ENCODE assay signal across 18 mouse cellular contexts in the genomic region with DNA sequence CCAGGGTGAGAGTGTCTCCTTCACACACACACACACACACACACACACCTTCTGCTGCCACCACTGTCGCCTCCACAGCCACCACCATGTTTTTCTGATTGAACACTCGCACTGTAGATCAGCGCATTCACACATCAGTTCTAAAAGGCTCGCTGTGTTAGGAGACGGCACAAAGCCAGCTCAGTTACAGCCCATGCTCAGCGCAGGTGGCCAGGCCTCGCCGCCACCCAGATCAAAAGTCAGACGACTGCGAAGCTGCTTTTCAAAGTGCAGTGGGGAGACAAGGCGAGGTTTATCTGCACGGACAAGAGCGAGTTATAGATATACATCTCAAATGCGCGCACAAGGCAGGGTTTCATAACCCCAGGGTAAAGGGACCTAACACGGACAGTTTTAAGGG.
DNase-seq lines count a peak whose midpoint lies in the region; ATAC-seq lines count a peak whose summit lies in the region.
"Had no signal": no experiment of that assay in that cellular context is flagged by ENCODE, and none has a peak within 500 bp of the region (broad histone marks: within the 10 kb centered on the region; RNA-seq: fewer than 3 reads in every experiment).

No protein-coding gene starts in this region.

- ATAC-seq in midbrain, embryonic 12.5 days (ENCODE audit: low FRiP score, low read depth), result no peak
- no peak for ATAC-seq in midbrain, embryonic 15.5 days (replicated peaks)
- no peak for ATAC-seq in embryonic facial prominence, embryonic 13.5 days (ENCODE audit: insufficient number of reproducible peaks, insufficient read depth, low FRiP score, low TSS enrichment, low read depth)
- ATAC-seq: CD4-positive, CD25-positive, alpha-beta regulatory T cell, adult 4 months; forebrain, embryonic 14.5 days; Patski had no signal

- H3K36me3 ChIP-seq in midbrain, embryonic 12.5 days, result peaks cover 6% of the 10 kb centered on the region
- H3K36me3 ChIP-seq in midbrain, embryonic 15.5 days (replicated peaks), result no peaks in the 10 kb centered on the region
- 0 out of 2 replicates have a peak, but pooled peaks cover 4% of the 10 kb centered on the region for H3K36me3 ChIP-seq in embryonic facial prominence, embryonic 13.5 days
- H3K36me3 ChIP-seq: hindbrain, embryonic 13.5 days had no signal

- H3K9me3 ChIP-seq in midbrain, embryonic 12.5 days, result no peaks in the 10 kb centered on the region
- no peaks in the 10 kb centered on the region for H3K9me3 ChIP-seq in midbrain, embryonic 15.5 days
- no peaks in the 10 kb centered on the region for H3K9me3 ChIP-seq in embryonic facial prominence, embryonic 13.5 days
- H3K9me3 ChIP-seq: heart, embryonic 13.5 days; hindbrain, embryonic 13.5 days; liver, embryonic 13.5 days had no signal

- H3K27ac ChIP-seq in midbrain, embryonic 12.5 days (replicated peaks), result 0 out of 2 replicates have a peak overlapping the region, but pooled peaks have one; percentile 30
- no peak overlapping the region for H3K27ac ChIP-seq in midbrain, embryonic 15.5 days
- peak overlapping the region; percentile 65 for H3K27ac ChIP-seq in embryonic facial prominence, embryonic 13.5 days
- H3K27ac ChIP-seq: heart, embryonic 13.5 days; hindbrain, embryonic 13.5 days; liver, embryonic 13.5 days had no signal

- 81% methylated on average over 16 of the region's 16 CpGs for WGBS in midbrain, embryonic 12.5 days
- WGBS in midbrain, embryonic 15.5 days, result 70% methylated on average over 16 of the region's 16 CpGs
- 25% methylated on average over 16 of the region's 16 CpGs for WGBS in embryonic facial prominence, embryonic 13.5 days

- peak; percentile 64 for DNase-seq in kidney, postnatal 14 days
- peak; percentile 24 to 40 for DNase-seq in thymus, postnatal 36 days
- DNase-seq in spleen, postnatal 10 days (ENCODE audit: low spot score in 2 of 2), result no peak
- DNase-seq in frontal cortex, adult 2 months (ENCODE audit: extremely low spot score in 1 of 2, low spot score in 1 of 2), result no peak
- DNase-seq: adrenal gland, adult 8-10 months; cerebellum, adult 18-20 months; liver, embryonic 13.5 days; lung, postnatal 36 days; spleen, adult 18-20 months had no signal

- H3K4me2 ChIP-seq in midbrain, embryonic 12.5 days (replicated peaks), result no peak overlapping the region
- no peak overlapping the region for H3K4me2 ChIP-seq in midbrain, embryonic 15.5 days
- peak overlapping the region; percentile 35 for H3K4me2 ChIP-seq in embryonic facial prominence, embryonic 13.5 days
- H3K4me2 ChIP-seq: heart, embryonic 13.5 days; hindbrain, embryonic 13.5 days; liver, embryonic 13.5 days had no signal

- no peak overlapping the region for H3K9ac ChIP-seq in midbrain, embryonic 12.5 days (replicated peaks)
- no peak overlapping the region for H3K9ac ChIP-seq in midbrain, embryonic 15.5 days
- 0 out of 2 replicates have a peak overlapping the region, but pooled peaks have one; percentile 4 for H3K9ac ChIP-seq in embryonic facial prominence, embryonic 13.5 days
- H3K9ac ChIP-seq: heart, embryonic 13.5 days; hindbrain, embryonic 13.5 days; liver, embryonic 13.5 days had no signal

- no peaks in the 10 kb centered on the region for H3K27me3 ChIP-seq in midbrain, embryonic 12.5 days
- H3K27me3 ChIP-seq in midbrain, embryonic 15.5 days (replicated peaks), result no peaks in the 10 kb centered on the region
- no peaks in the 10 kb centered on the region for H3K27me3 ChIP-seq in embryonic facial prominence, embryonic 13.5 days
- H3K27me3 ChIP-seq: heart, embryonic 13.5 days; liver, embryonic 13.5 days; Patski had no signal

- no peaks in the 10 kb centered on the region for H3K4me1 ChIP-seq in midbrain, embryonic 12.5 days
- peaks cover 5% of the 10 kb centered on the region; the same call in 1 of the 2 replicates for H3K4me1 ChIP-seq in midbrain, embryonic 15.5 days
- H3K4me1 ChIP-seq in embryonic facial prominence, embryonic 13.5 days, result peaks cover 30% of the 10 kb centered on the region
- H3K4me1 ChIP-seq: hindbrain, embryonic 13.5 days; liver, embryonic 13.5 days had no signal

- H3K4me3 ChIP-seq in midbrain, embryonic 12.5 days, result no peak overlapping the region
- H3K4me3 ChIP-seq in midbrain, embryonic 15.5 days, result no peak overlapping the region
- H3K4me3 ChIP-seq in embryonic facial prominence, embryonic 13.5 days, result no peak overlapping the region
- H3K4me3 ChIP-seq: heart, embryonic 13.5 days; hindbrain, embryonic 13.5 days; liver, embryonic 13.5 days; myocyte had no signal

Comparison
In these comparisons a context has a peak if more than half of its experiments do, and no peak if none do; other contexts are left out.
1. DNase-seq: peak in kidney, postnatal 14 days (single experiment) and thymus, postnatal 36 days (2 of 2); none in spleen, postnatal 10 days (0 of 2) and frontal cortex, adult 2 months (0 of 2).